Mouse (Mus musculus) neural tube, embryonic 14.5 days (tissue): Measurements from ENCODE around the gene Cep250. TPM values are rescaled to one million over a fixed set of nuclear protein-coding genes. Genes with fewer than 3 reads are reported as not detected.

Experiments
- ATAC-seq: fragments of 200-750 bp; cut with Nextera tagmentation; 2 replicates; pipeline ENCODE4 v1.8.0; 2017; ENCODE audit warnings: low read depth, mild to moderate bottlenecking, moderate TSS enrichment, moderate library complexity
- H3K27ac ChIP-seq: fragments of 300-500 bp; sonication (generic); 2 replicates; pipeline ENCODE4 v1.5.1; 2014; ENCODE audit warnings: low read depth, mild to moderate bottlenecking, control low read depth, low read length, moderate library complexity, mixed read lengths
- H3K27me3 ChIP-seq: fragments of 300-500 bp; sonication (generic); 2 replicates; pipeline ENCODE4 v1.6.1; 2014; ENCODE audit warnings: low read length; ENCODE audit not compliant: control insufficient read depth, insufficient read depth
- H3K36me3 ChIP-seq: fragments of 300-500 bp; sonication (generic); 2 replicates; pipeline ENCODE4 v1.6.1; 2014; ENCODE audit warnings: low read length, mixed read lengths; ENCODE audit not compliant: control insufficient read depth, insufficient read depth
- H3K4me1 ChIP-seq: fragments of 300-500 bp; sonication (generic); 2 replicates; pipeline ENCODE4 v1.6.1; 2014; ENCODE audit warnings: low read length; ENCODE audit not compliant: control insufficient read depth, insufficient read depth
- H3K4me2 ChIP-seq: fragments of 300-500 bp; sonication (generic); 2 replicates; pipeline ENCODE4 v1.6.1; 2014; ENCODE audit warnings: mild to moderate bottlenecking, low read depth, low read length, control low read depth
- H3K4me3 ChIP-seq: fragments of 300-500 bp; sonication (generic); 2 replicates; pipeline ENCODE4 v1.5.1; 2014; ENCODE audit warnings: low read depth, low read length, control low read depth, mixed read lengths
- H3K9ac ChIP-seq: fragments of 300-500 bp; sonication (generic); replicated peaks from 2 replicates; pipeline ENCODE4 v1.6.1; 2014; ENCODE audit warnings: low read depth, mild to moderate bottlenecking, control low read depth, low read length, mixed read lengths
- H3K9me3 ChIP-seq: fragments of 300-500 bp; sonication (generic); 2 replicates; pipeline ENCODE4 v1.6.1; 2016; ENCODE audit warnings: low read length; ENCODE audit not compliant: control insufficient read depth
- WGBS: fragments of 180-500 bp; shearing (Covaris S2); extraction: QIAGEN DNeasy Blood & Tissue Kit; methylation state at CpG from one replicate; pipeline ENCODE4 v1.1.7; 2014; 5-methylcytosine and 5-hydroxymethylcytosine counted together
- polyA plus RNA-seq: library from polyadenylated mRNA; unstranded; fragments of >200 nt; fragmentation: Nextera tagmentation; extraction: Ambion mirVana; gene quantifications from 2 replicates; pipeline ENCODE4 v1.2.1, GENCODE M21; 2014

Gene Cep250
- polyA plus RNA-seq, 1 experiment from 2014 or later = 16.3 TPM

DNA sequence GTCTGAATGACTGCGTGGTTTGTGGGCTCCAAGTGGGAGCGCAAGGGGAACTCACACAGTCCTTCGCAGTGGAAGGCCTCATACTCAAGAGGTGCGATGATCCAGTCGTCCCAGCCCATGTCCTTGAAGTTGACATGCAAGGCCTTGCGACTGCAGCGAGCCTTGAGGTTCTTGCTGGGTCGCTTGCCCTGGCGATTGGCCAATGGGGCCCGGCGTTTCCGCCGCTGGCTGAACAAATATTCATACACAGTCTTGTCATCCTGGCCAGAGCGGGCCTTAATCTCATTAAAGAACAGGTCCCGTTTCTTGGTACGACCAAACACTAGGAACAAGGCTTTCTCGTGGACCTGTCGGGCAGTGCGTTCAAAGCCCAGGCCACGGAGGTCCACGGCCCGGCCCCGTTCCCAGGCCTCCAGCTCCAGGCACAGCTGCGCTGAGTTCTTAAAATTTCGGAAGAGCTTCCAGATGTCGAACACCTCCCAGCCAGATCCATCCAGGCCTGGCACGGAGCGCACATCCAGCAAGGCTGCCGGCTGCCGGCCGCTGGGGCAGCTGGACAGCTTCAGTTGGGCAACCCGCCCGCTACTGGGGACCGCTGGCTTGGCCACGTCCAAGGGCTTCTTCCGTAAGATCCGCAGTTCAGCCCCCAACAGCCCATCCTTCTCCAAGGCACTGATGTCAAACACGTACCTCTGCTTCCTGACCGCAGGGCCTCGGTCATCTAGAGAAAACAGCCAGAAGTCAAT, 14.4 kb upstream of the Cep250 start:
- 94% methylated on average over 40 of the region's 40 CpGs for WGBS
- no peak for ATAC-seq
- H3K9me3 ChIP-seq = no peaks in the 10 kb centered on the region
- no peak overlapping the region for H3K9ac ChIP-seq
- no peak overlapping the region for H3K27ac ChIP-seq
- no peaks in the 10 kb centered on the region for H3K27me3 ChIP-seq
- H3K4me3 ChIP-seq = no peak overlapping the region
- no peak overlapping the region for H3K4me2 ChIP-seq
- H3K4me1 ChIP-seq = peaks cover 7% of the 10 kb centered on the region; the same call in 1 of the 2 replicates
- no peaks in the 10 kb centered on the region for H3K36me3 ChIP-seq

DNA sequence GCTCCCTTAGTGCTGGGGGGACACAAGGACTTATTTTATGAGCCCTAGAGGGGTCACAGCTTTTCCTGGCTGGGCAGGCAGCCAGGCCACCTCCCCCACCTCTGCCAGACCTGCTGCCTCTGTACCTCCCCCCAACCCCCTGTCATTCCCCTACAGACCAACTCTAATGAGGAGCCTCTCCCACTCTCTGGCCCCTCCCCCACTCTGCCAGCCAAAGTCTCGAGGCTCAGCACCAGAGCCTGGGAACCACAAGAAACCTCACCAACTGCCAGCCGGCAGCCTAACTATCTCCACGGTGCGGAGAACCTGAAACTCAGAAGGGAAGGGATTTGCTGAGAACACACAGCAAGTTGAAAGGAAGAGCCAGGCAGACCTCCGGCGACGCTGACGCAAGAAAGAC, 12.8 kb upstream of the Cep250 start:
- H3K9ac ChIP-seq = 0 out of 2 replicates have a peak overlapping the region, but pooled peaks have one; percentile 21
- no peak overlapping the region for H3K4me3 ChIP-seq
- under 1% methylated on average over 8 of the region's 8 CpGs for WGBS
- peaks cover 7% of the 10 kb centered on the region; the same call in 1 of the 2 replicates for H3K4me1 ChIP-seq
- H3K36me3 ChIP-seq = no peaks in the 10 kb centered on the region
- ATAC-seq = no peak
- H3K4me2 ChIP-seq = peak overlapping the region; percentile 28; the same call in 1 of the 2 replicates
- no peaks in the 10 kb centered on the region for H3K9me3 ChIP-seq
- H3K27me3 ChIP-seq = no peaks in the 10 kb centered on the region
- H3K27ac ChIP-seq = 0 out of 2 replicates have a peak overlapping the region, but pooled peaks have one; percentile 3

GRCm38 (mm10) chr2:155944685-155945084, 11.6 kb upstream of the Cep250 start:
- Histone ChIP-seq H3K9me3 (no peaks in the 10 kb centered on the region), H3K9ac (peak overlapping the region; percentile 21; the same call in 1 of the 2 replicates), H3K4me2 (no peak overlapping the region), H3K27me3 (no peaks in the 10 kb centered on the region), H3K27ac (no peak overlapping the region), H3K4me1 (peaks cover 12% of the 10 kb centered on the region; the same call in 1 of the 2 replicates), H3K36me3 (no peaks in the 10 kb centered on the region), H3K4me3 (no peak overlapping the region)
- WGBS = 72% methylated on average over 4 of the region's 4 CpGs
- ATAC-seq = no peak

DNA sequence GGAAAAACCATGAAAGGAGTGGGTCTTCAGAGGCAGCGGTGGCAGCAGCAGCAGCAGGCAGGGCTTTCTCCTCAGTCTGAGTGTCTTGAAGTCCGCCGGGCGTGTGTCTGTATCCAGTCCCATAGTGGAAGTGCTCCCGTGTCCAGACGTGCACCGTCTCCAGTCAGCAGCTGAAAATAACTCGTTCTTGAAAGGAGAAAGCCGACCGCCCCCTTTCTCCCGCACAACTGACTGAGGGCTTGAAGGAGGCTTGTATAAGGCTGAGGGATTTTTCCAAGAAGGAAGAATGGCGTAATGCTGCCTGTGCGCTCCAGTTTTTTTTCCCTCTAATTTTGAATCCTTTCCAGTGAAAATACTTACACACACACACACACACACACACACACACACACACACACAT, 11.1 kb upstream of the Cep250 start, which contains the start of gene Gdf5:
Gdf5 (minus strand) TSS at position 244 of the 400 bp plus-strand sequence.
- WGBS = 51% methylated on average over 13 of the region's 13 CpGs
- peaks cover 16% of the 10 kb centered on the region; the same call in 1 of the 2 replicates for H3K4me1 ChIP-seq
- H3K27me3 ChIP-seq = no peaks in the 10 kb centered on the region
- no peaks in the 10 kb centered on the region for H3K9me3 ChIP-seq
- H3K4me2 ChIP-seq = no peak within 1 kb of the TSS
- no peak within 1 kb of the TSS for H3K4me3 ChIP-seq
- H3K27ac ChIP-seq = no peak within 1 kb of the TSS
- ATAC-seq = no peak
- no peaks in the 10 kb centered on the region for H3K36me3 ChIP-seq
- peak within 1 kb of the TSS; percentile 21; the same call in 1 of the 2 replicates for H3K9ac ChIP-seq

DNA sequence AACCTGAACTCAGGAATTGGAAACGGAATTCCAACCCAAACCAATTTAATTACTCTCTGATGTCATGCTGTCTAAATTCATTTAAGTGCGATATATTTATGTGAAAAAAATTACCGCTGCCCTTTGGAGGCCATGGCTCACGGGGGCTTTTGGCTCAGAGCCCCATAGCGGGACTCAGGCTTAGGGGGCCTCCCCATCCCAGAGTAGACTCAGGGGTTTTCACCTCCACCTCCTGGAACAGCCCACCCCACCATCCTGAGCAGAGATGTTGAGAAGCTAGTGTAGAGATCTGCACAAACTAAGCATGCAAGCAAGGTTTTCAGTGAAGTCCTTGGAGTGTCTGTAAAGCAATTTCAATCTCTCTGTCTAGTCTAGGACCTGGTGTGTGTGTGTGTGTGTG, 10.7 kb upstream of the Cep250 start:
- Histone ChIP-seq H3K4me1 (peaks cover 16% of the 10 kb centered on the region; the same call in 1 of the 2 replicates), H3K4me3 (no peak overlapping the region), H3K9ac (no peak overlapping the region), H3K27me3 (no peaks in the 10 kb centered on the region), H3K27ac (no peak overlapping the region), H3K36me3 (no peaks in the 10 kb centered on the region), H3K4me2 (no peak overlapping the region), H3K9me3 (no peaks in the 10 kb centered on the region)
- ATAC-seq = no peak
- WGBS = 45% methylated on average over 5 of the region's 5 CpGs

GRCm38 (mm10) chr2:155946069-155946468, 10.2 kb upstream of the Cep250 start:
- 4% methylated on average over 7 of the region's 7 CpGs for WGBS
- ATAC-seq = no peak
- H3K9me3 ChIP-seq = no peaks in the 10 kb centered on the region
- H3K9ac ChIP-seq = no peak overlapping the region
- no peaks in the 10 kb centered on the region for H3K36me3 ChIP-seq
- no peaks in the 10 kb centered on the region for H3K27me3 ChIP-seq
- H3K4me2 ChIP-seq = no peak overlapping the region
- peaks cover 16% of the 10 kb centered on the region; the same call in 1 of the 2 replicates for H3K4me1 ChIP-seq
- no peak overlapping the region for H3K27ac ChIP-seq
- no peak overlapping the region for H3K4me3 ChIP-seq

GRCm38 (mm10) chr2:155946499-155946898, 9.8 kb upstream of the Cep250 start:
- Histone ChIP-seq H3K4me2 (no peak overlapping the region), H3K9ac (no peak overlapping the region), H3K9me3 (no peaks in the 10 kb centered on the region), H3K27ac (no peak overlapping the region), H3K36me3 (no peaks in the 10 kb centered on the region), H3K4me1 (peaks cover 16% of the 10 kb centered on the region; the same call in 1 of the 2 replicates), H3K4me3 (no peak overlapping the region), H3K27me3 (no peaks in the 10 kb centered on the region)
- ATAC-seq = no peak
- 10% methylated on average over 4 of the region's 4 CpGs for WGBS

DNA sequence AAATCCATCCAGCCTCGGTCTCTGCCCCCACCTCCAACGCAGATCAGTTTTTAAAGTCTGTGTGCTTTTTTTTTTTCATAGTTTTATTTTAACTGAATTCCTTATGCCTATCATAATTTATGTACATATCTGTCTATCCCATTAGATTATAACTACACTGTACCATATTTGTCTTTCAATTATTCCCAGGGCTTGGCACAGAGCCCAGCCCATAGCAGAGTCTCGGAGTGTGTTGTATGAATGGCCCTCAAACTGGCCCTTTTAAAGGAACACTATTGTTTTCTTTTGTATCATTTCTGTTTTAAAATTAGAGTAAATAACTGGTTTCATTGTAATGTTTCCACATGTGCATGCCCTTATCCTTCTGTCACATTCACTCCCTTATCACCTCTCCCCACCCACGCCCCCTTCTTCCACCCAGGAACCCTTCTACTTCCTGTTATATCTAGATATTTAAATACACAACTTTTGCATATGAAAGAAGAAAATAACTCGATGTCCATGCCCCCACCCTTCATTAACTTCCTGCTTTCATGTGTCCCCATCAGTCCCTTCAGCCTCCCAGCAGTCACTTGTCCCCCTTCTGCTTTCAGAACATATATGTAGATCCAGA, 8.8 kb upstream of the Cep250 start:
- H3K36me3 ChIP-seq = no peaks in the 10 kb centered on the region
- H3K9me3 ChIP-seq = no peaks in the 10 kb centered on the region
- 61% methylated on average over 5 of the region's 5 CpGs for WGBS
- H3K4me1 ChIP-seq = peaks cover 16% of the 10 kb centered on the region; the same call in 1 of the 2 replicates
- ATAC-seq = no peak
- H3K4me2 ChIP-seq = no peak overlapping the region
- no peak overlapping the region for H3K4me3 ChIP-seq
- H3K27me3 ChIP-seq = no peaks in the 10 kb centered on the region
- H3K27ac ChIP-seq = no peak overlapping the region
- H3K9ac ChIP-seq = no peak overlapping the region

DNA sequence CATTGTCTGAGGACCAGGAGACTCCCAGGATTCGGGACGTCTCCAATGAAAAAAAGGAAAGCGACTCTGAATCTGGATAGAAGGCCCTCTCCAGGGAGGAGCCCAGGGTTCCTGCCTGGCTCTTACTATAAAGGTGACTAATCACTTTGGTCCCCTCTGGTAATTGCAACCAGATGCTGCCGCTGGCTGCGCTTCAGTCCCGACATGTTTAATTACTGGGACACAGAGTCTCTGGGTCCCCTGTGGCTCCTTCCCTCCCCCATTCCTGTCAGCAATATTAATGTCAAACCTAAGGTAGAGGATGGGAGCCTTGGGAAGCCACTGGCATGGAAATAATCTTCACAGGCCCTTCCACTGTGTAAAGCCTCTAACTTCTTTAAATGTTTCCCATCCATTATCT, 6.9 kb upstream of the Cep250 start:
- WGBS = 17% methylated on average over 6 of the region's 6 CpGs
- peak; percentile 58; the same call in 1 of the 2 replicates for ATAC-seq
- H3K4me3 ChIP-seq = no peak overlapping the region
- no peaks in the 10 kb centered on the region for H3K27me3 ChIP-seq
- H3K9ac ChIP-seq = no peak overlapping the region
- H3K9me3 ChIP-seq = no peaks in the 10 kb centered on the region
- H3K4me1 ChIP-seq = 0 out of 2 replicates have a peak, but pooled peaks cover 8% of the 10 kb centered on the region
- H3K27ac ChIP-seq = no peak overlapping the region
- no peak overlapping the region for H3K4me2 ChIP-seq
- no peaks in the 10 kb centered on the region for H3K36me3 ChIP-seq
